12 mouse cellular contexts compared by ENCODE assay signal in genomic region chr6:17309260-17309659, GRCm38 (mm10). TPM values are rescaled to one million over a fixed set of nuclear protein-coding genes. Genes with fewer than 3 reads are reported as not detected.
A peak's percentile ranks its signal among the peaks of the same experiment; 100 is the strongest.
DNase-seq lines count a peak whose midpoint lies in the region; ATAC-seq and TF ChIP-seq lines count a peak whose summit lies in the region.
"Had no signal": no experiment of that assay in that cellular context is flagged by ENCODE, and none has a peak within 500 bp of the region (broad histone marks: within the 10 kb centered on the region; RNA-seq: fewer than 3 reads in every experiment).

No protein-coding gene starts in this region.

- no peaks in the 10 kb centered on the region for H3K9me3 ChIP-seq in lung, embryonic 16.5 days (ENCODE audit: control insufficient read depth, low read length)
- no peaks in the 10 kb centered on the region for H3K9me3 ChIP-seq in stomach, embryonic 16.5 days (replicated peaks; ENCODE audit: control insufficient read depth, low read length)
- H3K9me3 ChIP-seq: embryonic facial prominence, embryonic 13.5 days had no signal

- no peak for TF ChIP-seq POLR2A in embryonic fibroblast, embryonic 13.5 days (IDR thresholded peaks at IDR 0.05; ENCODE audit: low read depth, low read length)

- peaks cover 11% of the 10 kb centered on the region; the same call in 1 of the 2 replicates for H3K4me1 ChIP-seq in lung, embryonic 16.5 days (replicated peaks; ENCODE audit: control insufficient read depth, insufficient read depth, low read length)
- peaks cover 3% of the 10 kb centered on the region; the same call in 1 of the 2 replicates for H3K4me1 ChIP-seq in embryonic fibroblast, embryonic 13.5 days (ENCODE audit: control insufficient read depth, insufficient read depth, low read length)
- H3K4me1 ChIP-seq in stomach, embryonic 16.5 days (ENCODE audit: control insufficient read depth, insufficient read depth, low read length), result peaks cover 18% of the 10 kb centered on the region; the same call in 1 of the 2 replicates

- peak; percentile 26 for DNase-seq in gastrocnemius, postnatal 25 days
- DNase-seq in gastrocnemius, postnatal 4 days (ENCODE audit: low spot score in 2 of 2), result no peak
- no peak for DNase-seq in lung, adult 18-20 months
- no peak for DNase-seq in layer of hippocampus, postnatal 14 days (ENCODE audit: low spot score in 2 of 2)
- no peak for DNase-seq in left cerebral cortex, adult 11 months (ENCODE audit: low spot score)
- DNase-seq: cerebellum, adult 2 months; kidney, adult 11 months had no signal

- 65% methylated on average over 2 of the region's 2 CpGs for WGBS in lung, embryonic 16.5 days
- 60% methylated on average over 2 of the region's 2 CpGs for WGBS in stomach, embryonic 16.5 days

- peak overlapping the region; percentile 89 for H3K4me2 ChIP-seq in lung, embryonic 16.5 days (ENCODE audit: low read depth, low read length)
- peak overlapping the region; percentile 93 for H3K4me2 ChIP-seq in stomach, embryonic 16.5 days (ENCODE audit: low read depth, low read length)
- H3K4me2 ChIP-seq: liver, embryonic 11.5 days had no signal

- no peak overlapping the region for H3K27ac ChIP-seq in lung, embryonic 16.5 days (ENCODE audit: low read length)
- H3K27ac ChIP-seq in embryonic fibroblast, embryonic 13.5 days (ENCODE audit: insufficient read depth, low read length), result peak overlapping the region; percentile 96
- 0 out of 2 replicates have a peak overlapping the region, but pooled peaks have one; percentile 24 for H3K27ac ChIP-seq in stomach, embryonic 16.5 days (ENCODE audit: low read length)
- H3K27ac ChIP-seq: embryonic facial prominence, embryonic 13.5 days had no signal

- no peak for TF ChIP-seq CTCF in embryonic fibroblast, embryonic 13.5 days (IDR thresholded peaks at IDR 0.05; ENCODE audit: borderline replicate concordance, insufficient read depth, low read length)

- peak overlapping the region; percentile 23 for H3K9ac ChIP-seq in lung, embryonic 16.5 days (ENCODE audit: low read length)
- H3K9ac ChIP-seq in stomach, embryonic 16.5 days (ENCODE audit: low read length), result 0 out of 2 replicates have a peak overlapping the region, but pooled peaks have one; percentile 12
- H3K9ac ChIP-seq: embryonic facial prominence, embryonic 13.5 days had no signal

- no peak for ATAC-seq in lung, embryonic 16.5 days (ENCODE audit: low read depth)
- ATAC-seq in stomach, embryonic 16.5 days (ENCODE audit: insufficient read depth, low FRiP score), result no peak

- no peaks in the 10 kb centered on the region for H3K36me3 ChIP-seq in lung, embryonic 16.5 days (ENCODE audit: control insufficient read depth, insufficient read depth, low read length)
- H3K36me3 ChIP-seq in stomach, embryonic 16.5 days (ENCODE audit: control insufficient read depth, insufficient read depth, low read length), result no peaks in the 10 kb centered on the region
- H3K36me3 ChIP-seq: embryonic facial prominence, embryonic 13.5 days had no signal

- no peaks in the 10 kb centered on the region for H3K27me3 ChIP-seq in lung, embryonic 16.5 days (ENCODE audit: control insufficient read depth, insufficient read depth, low read depth, low read length)
- no peaks in the 10 kb centered on the region for H3K27me3 ChIP-seq in stomach, embryonic 16.5 days (ENCODE audit: control insufficient read depth, insufficient read depth, low read length)

- peak overlapping the region; percentile 60 for H3K4me3 ChIP-seq in lung, embryonic 16.5 days (ENCODE audit: low read length)
- H3K4me3 ChIP-seq in embryonic fibroblast, embryonic 13.5 days (ENCODE audit: insufficient read depth, low read length), result peak overlapping the region; percentile 50
- peak overlapping the region; percentile 76 for H3K4me3 ChIP-seq in stomach, embryonic 16.5 days (replicated peaks; ENCODE audit: low read length)
- H3K4me3 ChIP-seq: embryonic facial prominence, embryonic 13.5 days had no signal

RNA-seq across cellular contexts. Expression of gene Cav1, which starts 3.1 kb away (rescaled TPM):
- total RNA-seq in gastrocnemius, postnatal 25 days (2021), result 100 to 1,000 TPM; 104 to 186 TPM
- total RNA-seq in gastrocnemius, postnatal 4 days (2021), result 100 to 1,000 TPM; 376 to 427 TPM
- 658 and 664 TPM in 2 replicates for polyA plus RNA-seq in lung, embryonic 16.5 days (2015; fragmentation: Nextera tagmentation; extraction: Ambion mirVana)
- polyA plus RNA-seq in embryonic fibroblast, embryonic 13.5 days (2011; ENCODE audit: insufficient read length, low read depth, missing spikeins), result 610 and 713 TPM in 2 replicates
- polyA plus RNA-seq in stomach, embryonic 16.5 days (2015; fragmentation: Nextera tagmentation; extraction: Ambion mirVana), result 433 and 475 TPM in 2 replicates
- total RNA-seq in layer of hippocampus, postnatal 14 days (2021), result 10 to 100 TPM; 28.7 to 42.9 TPM

RNA-seq across cellular contexts. Expression of gene Cav2, which starts 28.3 kb away (rescaled TPM):
- 10 to 100 TPM; 20.2 to 30.4 TPM for total RNA-seq in gastrocnemius, postnatal 25 days (2021)
- total RNA-seq in gastrocnemius, postnatal 4 days (2021), result 10 to 100 TPM; 32.0 to 37.4 TPM
- polyA plus RNA-seq in lung, embryonic 16.5 days (2015; fragmentation: Nextera tagmentation; extraction: Ambion mirVana), result 123 and 135 TPM in 2 replicates
- 45.6 and 74.2 TPM in 2 replicates for polyA plus RNA-seq in embryonic fibroblast, embryonic 13.5 days (2011; ENCODE audit: insufficient read length, low read depth, missing spikeins)
- 70.4 and 71.9 TPM in 2 replicates for polyA plus RNA-seq in stomach, embryonic 16.5 days (2015; fragmentation: Nextera tagmentation; extraction: Ambion mirVana)
- 10 to 100 TPM; 23.6 to 26.0 TPM for total RNA-seq in layer of hippocampus, postnatal 14 days (2021)
